Mouse (Mus musculus): ENCODE data around the gene Bod1l. TPM values are rescaled to one million over a fixed set of nuclear protein-coding genes. Genes with fewer than 3 reads are reported as not detected.

Bod1l gene
- total and polyA plus RNA-seq, 3 experiments, result 8.9 to 16.5 (median 15.4) TPM

- peak; percentile 83 for DNase-seq (ENCODE audit: extremely low read depth)
- in situ Hi-C loops (cut with MboI; ENCODE audit: low pct_ligation_motif_present, low pct_unique_long_range_greater_than_20kb, low sequenced_read_pairs), result loop anchor here (25.0 kb wide), 1 partner anchor 1475 kb away; no protein-coding TSS in a partner anchor
- H3K4me3 ChIP-seq (replicated peaks in 1 of 3; ENCODE audit: low read depth in 2 of 3, low read length in 2 of 3, poor library complexity in 1 of 3), result no peak overlapping the region
- no peaks in the 10 kb centered on the region for H3K36me3 ChIP-seq (replicated peaks in 1 of 2; ENCODE audit: control insufficient read depth in 1 of 2, insufficient read depth in 1 of 2, low read length in 1 of 2)
- dilution Hi-C loops (cut with MboI; ENCODE audit: extremely low pct_ligation_motif_present, extremely low pct_unique_long_range_greater_than_20kb, low sequenced_read_pairs), result no loop called here
- H3K4me1 ChIP-seq (ENCODE audit: control insufficient read depth in 1 of 2, insufficient read depth in 2 of 2), result peaks cover 1 to 17% of the 10 kb centered on the region in 2 experiments; a peak in 3 of 4 replicates
- H3K79me2 ChIP-seq (replicated peaks; ENCODE audit: control insufficient read depth, extremely low read depth, insufficient read depth, poor library complexity, severe bottlenecking), result no peaks in the 10 kb centered on the region
- H3K9ac ChIP-seq (ENCODE audit: insufficient read depth, low read depth), result no peak overlapping the region
- H3K27ac ChIP-seq (ENCODE audit: insufficient read depth, low read depth), result no peak overlapping the region
- TF ChIP-seq SMC3 (IDR thresholded peaks at IDR 0.05; ENCODE audit: low read depth, low read length) (peak; percentile 67), CTCF (conservative IDR thresholded peaks at IDR 0.05 in 1 of 2, IDR thresholded peaks at IDR 0.05 in 1 of 2; ENCODE audit: low read depth in 2 of 2, low read length in 2 of 2) (peak; percentile 81 to 82), RAD21 (IDR thresholded peaks at IDR 0.05; ENCODE audit: low read depth, low read length) (peak; percentile 80), MEF2A (IDR thresholded peaks at IDR 0.05; ENCODE audit: borderline replicate concordance, low read depth, low read length) (peak; percentile 84), ZNF384 (IDR thresholded peaks at IDR 0.05; ENCODE audit: low read depth, low read length) (no peak)
- no peaks in the 10 kb centered on the region for H3K27me3 ChIP-seq (replicated peaks)
- H3K9me3 ChIP-seq (replicated peaks; ENCODE audit: low read length), result no peaks in the 10 kb centered on the region
- no peak overlapping the region for H3K4me2 ChIP-seq (ENCODE audit: insufficient read depth, low read depth, poor library complexity, severe bottlenecking)
Measured at GRCm38 (mm10) chr5:41887738-41888137, 43.6 kb upstream of the Bod1l start.

GRCm38 (mm10) chr5:41884563-41884962, 40.4 kb upstream of the Bod1l start:
- no peaks in the 10 kb centered on the region for H3K27me3 ChIP-seq (replicated peaks)
- no peak overlapping the region for H3K27ac ChIP-seq (ENCODE audit: insufficient read depth, low read depth)
- no peak overlapping the region for H3K9ac ChIP-seq (ENCODE audit: insufficient read depth, low read depth)
- H3K36me3 ChIP-seq (replicated peaks in 1 of 2; ENCODE audit: control insufficient read depth in 1 of 2, insufficient read depth in 1 of 2, low read length in 1 of 2), result no peaks in the 10 kb centered on the region
- DNase-seq (ENCODE audit: extremely low read depth), result peak; percentile 70
- peak; percentile 76 to 87 for TF ChIP-seq CTCF (conservative IDR thresholded peaks at IDR 0.05 in 1 of 2, IDR thresholded peaks at IDR 0.05 in 1 of 2; ENCODE audit: low read depth in 2 of 2, low read length in 2 of 2)
- TF ChIP-seq RAD21 (IDR thresholded peaks at IDR 0.05; ENCODE audit: low read depth, low read length), result peak; percentile 59
- peak; percentile 36; the same call in 1 of the 2 replicates for TF ChIP-seq SMC3 (IDR thresholded peaks at IDR 0.05; ENCODE audit: low read depth, low read length)
- no peak for TF ChIP-seq CHD2 (IDR thresholded peaks at IDR 0.05; ENCODE audit: low read length)
- H3K4me3 ChIP-seq (replicated peaks in 1 of 3; ENCODE audit: low read depth in 2 of 3, low read length in 2 of 3, poor library complexity in 1 of 3), result no peak overlapping the region
- H3K4me1 ChIP-seq (ENCODE audit: control insufficient read depth in 1 of 2, insufficient read depth in 2 of 2), result peaks cover 2 to 19% of the 10 kb centered on the region in 2 experiments; a peak in 3 of 4 replicates
- no peaks in the 10 kb centered on the region for H3K9me3 ChIP-seq (replicated peaks; ENCODE audit: low read length)
- dilution Hi-C loops (cut with MboI; ENCODE audit: extremely low pct_ligation_motif_present, extremely low pct_unique_long_range_greater_than_20kb, low sequenced_read_pairs), result no loop called here
- no peaks in the 10 kb centered on the region for H3K79me2 ChIP-seq (replicated peaks; ENCODE audit: control insufficient read depth, extremely low read depth, insufficient read depth, poor library complexity, severe bottlenecking)
- 0 out of 2 replicates have a peak overlapping the region, but pooled peaks have one; percentile 24 for H3K4me2 ChIP-seq (ENCODE audit: insufficient read depth, low read depth, poor library complexity, severe bottlenecking)
- in situ Hi-C loops (cut with MboI; ENCODE audit: low pct_ligation_motif_present, low pct_unique_long_range_greater_than_20kb, low sequenced_read_pairs), result loop anchor here (25.0 kb wide), 1 partner anchor 1478 kb away; no protein-coding TSS in a partner anchor

GRCm38 (mm10) chr5:41871164-41871563, 27.0 kb upstream of the Bod1l start:
- H3K4me3 ChIP-seq (replicated peaks in 1 of 3; ENCODE audit: low read depth in 2 of 3, low read length in 2 of 3, poor library complexity in 1 of 3), result no peak overlapping the region
- no peaks in the 10 kb centered on the region for H3K36me3 ChIP-seq (replicated peaks in 1 of 2; ENCODE audit: control insufficient read depth in 1 of 2, insufficient read depth in 1 of 2, low read length in 1 of 2)
- H3K27ac ChIP-seq (ENCODE audit: insufficient read depth, low read depth), result no peak overlapping the region
- no peak overlapping the region for H3K9ac ChIP-seq (ENCODE audit: insufficient read depth, low read depth)
- in situ Hi-C loops (cut with MboI; ENCODE audit: low pct_ligation_motif_present, low pct_unique_long_range_greater_than_20kb, low sequenced_read_pairs), result no loop called here
- no peaks in the 10 kb centered on the region for H3K79me2 ChIP-seq (replicated peaks; ENCODE audit: control insufficient read depth, extremely low read depth, insufficient read depth, poor library complexity, severe bottlenecking)
- no peak for DNase-seq (ENCODE audit: extremely low read depth)
- H3K4me2 ChIP-seq (ENCODE audit: insufficient read depth, low read depth, poor library complexity, severe bottlenecking), result no peak overlapping the region
- H3K27me3 ChIP-seq (replicated peaks), result no peaks in the 10 kb centered on the region
- peaks cover 8% of the 10 kb centered on the region for H3K9me3 ChIP-seq (replicated peaks; ENCODE audit: low read length)
- TF ChIP-seq POLR2A (IDR thresholded peaks at IDR 0.05; ENCODE audit: low read depth, low read length) (no peak), ZKSCAN1 (IDR thresholded peaks at IDR 0.05; ENCODE audit: borderline replicate concordance, low read depth, low read length) (no peak), CHD2 (IDR thresholded peaks at IDR 0.05; ENCODE audit: low read length) (no peak), RAD21 (IDR thresholded peaks at IDR 0.05; ENCODE audit: low read depth, low read length) (no peak), MXI1 (IDR thresholded peaks at IDR 0.05; ENCODE audit: low read depth, low read length) (no peak), HCFC1 (IDR thresholded peaks at IDR 0.05; ENCODE audit: low read depth, low read length) (no peak), BHLHE40 (IDR thresholded peaks at IDR 0.05; ENCODE audit: low read depth, low read length) (no peak), SIN3A (IDR thresholded peaks at IDR 0.05; ENCODE audit: low read length) (no peak), TBP (conservative IDR thresholded peaks at IDR 0.05; ENCODE audit: low read depth, low read length) (no peak), ZNF384 (IDR thresholded peaks at IDR 0.05; ENCODE audit: low read depth, low read length) (no peak), IRF4 (IDR thresholded peaks at IDR 0.05; ENCODE audit: low read depth, low read length) (no peak), ETS1 (conservative IDR thresholded peaks at IDR 0.05; ENCODE audit: low read depth, low read length) (no peak), UBTF (IDR thresholded peaks at IDR 0.05; ENCODE audit: low read depth, low read length) (no peak), NELFE (IDR thresholded peaks at IDR 0.05; ENCODE audit: low read depth, low read length) (no peak), KAT2A (IDR thresholded peaks at IDR 0.05; ENCODE audit: insufficient replicate concordance, low read length) (no peak), EP300 (IDR thresholded peaks at IDR 0.05; ENCODE audit: low read length) (no peak), MAFK (IDR thresholded peaks at IDR 0.05; ENCODE audit: insufficient replicate concordance, low read length) (no peak)
- dilution Hi-C loops (cut with MboI; ENCODE audit: extremely low pct_ligation_motif_present, extremely low pct_unique_long_range_greater_than_20kb, low sequenced_read_pairs), result no loop called here
- 0 out of 4 replicates have a peak, but pooled peaks cover 0 to 2% of the 10 kb centered on the region in 2 experiments for H3K4me1 ChIP-seq (ENCODE audit: control insufficient read depth in 1 of 2, insufficient read depth in 2 of 2)

Data from CH12.LX (cell line).